Mouse (Mus musculus): ENCODE results near the gene Spock1. TPM values are rescaled to one million over a fixed set of nuclear protein-coding genes. Genes with fewer than 3 reads are reported as not detected.
"Not testable (repeated sequence)": the region's sequence is repeated elsewhere in the genome, so short reads cannot be mapped to it uniquely, and the experiment has no call there.

Spock1 gene
- polyA plus RNA-seq, 1 experiment, result 0.06 TPM

DNA sequence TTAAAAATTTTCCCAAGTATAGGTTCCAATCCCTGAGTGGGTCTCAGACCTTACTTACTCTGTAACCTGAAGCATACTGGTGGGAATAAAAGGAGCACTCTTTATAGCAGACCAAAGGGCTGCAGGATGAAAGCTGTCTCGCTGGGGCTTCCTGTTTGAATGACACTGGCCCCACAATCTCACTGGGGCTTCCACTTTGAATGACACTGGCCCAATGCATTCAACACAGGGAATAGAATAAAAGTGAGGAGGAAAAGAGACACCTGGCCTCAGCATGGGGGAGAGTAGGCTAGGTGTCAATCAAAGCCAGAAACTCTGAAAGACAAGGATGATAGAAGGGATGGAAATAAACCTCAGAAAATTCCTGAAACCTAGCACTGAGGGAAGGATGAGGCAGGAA, 413.3 kb downstream of the Spock1 start:
- 37% methylated on average over 1 of the region's 1 CpGs for WGBS
- Histone ChIP-seq H3K4me3 (replicated peaks; ENCODE audit: extremely low read depth, low read depth, low read length) (no peak overlapping the region), H3K4me1 (ENCODE audit: control insufficient read depth, insufficient read depth, low read length) (no peaks in the 10 kb centered on the region)
- no peak for TF ChIP-seq CTCF (IDR thresholded peaks at IDR 0.05; ENCODE audit: insufficient read depth, low read length)
- TF ChIP-seq POLR2A (IDR thresholded peaks at IDR 0.05; ENCODE audit: borderline replicate concordance, extremely low read depth, low read depth, low read length), result no peak
- no peak for DNase-seq

GRCm38 (mm10) chr13:57488926-57489325, 419.2 kb downstream of the Spock1 start:
- Histone ChIP-seq H3K4me3 (replicated peaks; ENCODE audit: extremely low read depth, low read depth, low read length) (no peak overlapping the region), H3K4me1 (ENCODE audit: control insufficient read depth, insufficient read depth, low read length) (no peaks in the 10 kb centered on the region)
- no peak for DNase-seq
- WGBS, result 83% methylated on average over 8 of the region's 8 CpGs
- TF ChIP-seq POLR2A (IDR thresholded peaks at IDR 0.05; ENCODE audit: borderline replicate concordance, extremely low read depth, low read depth, low read length), result no peak
- no peak for TF ChIP-seq CTCF (IDR thresholded peaks at IDR 0.05; ENCODE audit: insufficient read depth, low read length)

- Histone ChIP-seq H3K4me1 (ENCODE audit: control insufficient read depth, insufficient read depth, low read length) (no peaks in the 10 kb centered on the region), H3K4me3 (replicated peaks; ENCODE audit: extremely low read depth, low read depth, low read length) (no peak overlapping the region)
- no peak for DNase-seq
- 84% methylated on average over 16 of the region's 16 CpGs for WGBS
- TF ChIP-seq CTCF (IDR thresholded peaks at IDR 0.05; ENCODE audit: insufficient read depth, low read length), result no peak
- no peak for TF ChIP-seq POLR2A (IDR thresholded peaks at IDR 0.05; ENCODE audit: borderline replicate concordance, extremely low read depth, low read depth, low read length)
Observed at GRCm38 (mm10) chr13:57484426-57485168, 423.5 kb downstream of the Spock1 start.

GRCm38 (mm10) chr13:57476700-57477099, 431.4 kb downstream of the Spock1 start:
- TF ChIP-seq CTCF (IDR thresholded peaks at IDR 0.05; ENCODE audit: insufficient read depth, low read length) (no peak), POLR2A (IDR thresholded peaks at IDR 0.05; ENCODE audit: borderline replicate concordance, extremely low read depth, low read depth, low read length) (no peak)
- Histone ChIP-seq H3K4me1 (ENCODE audit: control insufficient read depth, insufficient read depth, low read length) (no peaks in the 10 kb centered on the region), H3K4me3 (replicated peaks; ENCODE audit: extremely low read depth, low read depth, low read length) (no peak overlapping the region)
- DNase-seq, result no peak
- WGBS, result 15% methylated on average over 6 of the region's 6 CpGs

DNA sequence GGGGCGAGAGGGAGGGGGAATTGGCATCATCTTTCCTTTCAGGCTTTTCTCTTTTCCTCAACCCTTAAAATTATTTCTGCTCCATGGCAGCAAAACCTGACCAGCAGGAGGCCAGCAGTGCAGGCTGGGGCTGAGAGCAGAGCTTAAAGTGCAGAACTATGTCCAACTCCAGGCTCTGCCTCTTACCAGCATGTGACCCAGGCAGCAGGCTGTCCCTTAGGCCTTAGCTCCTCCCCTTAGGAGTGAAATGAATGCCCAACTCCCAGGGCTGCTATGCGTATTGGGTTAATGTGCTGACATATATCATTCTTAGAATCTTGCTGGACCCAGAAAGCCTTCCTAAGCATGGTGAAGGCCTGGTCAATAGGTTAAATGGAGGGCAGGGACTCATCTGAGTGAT, 434.1 kb downstream of the Spock1 start:
- H3K4me1 ChIP-seq (ENCODE audit: control insufficient read depth, insufficient read depth, low read length), result no peaks in the 10 kb centered on the region
- 65% methylated on average over 2 of the region's 2 CpGs for WGBS
- H3K4me3 ChIP-seq (replicated peaks; ENCODE audit: extremely low read depth, low read depth, low read length), result no peak overlapping the region
- DNase-seq, result no peak
- no peak for TF ChIP-seq POLR2A (IDR thresholded peaks at IDR 0.05; ENCODE audit: borderline replicate concordance, extremely low read depth, low read depth, low read length)
- TF ChIP-seq CTCF (IDR thresholded peaks at IDR 0.05; ENCODE audit: insufficient read depth, low read length), result no peak

GRCm38 (mm10) chr13:57470922-57471321, 437.2 kb downstream of the Spock1 start:
- not testable (repeated sequence) for H3K4me1 ChIP-seq (ENCODE audit: control insufficient read depth, insufficient read depth, low read length); H3K4me3 ChIP-seq (replicated peaks; ENCODE audit: extremely low read depth, low read depth, low read length); DNase-seq
- 87% methylated on average over 4 of the region's 4 CpGs for WGBS

GRCm38 (mm10) chr13:57459978-57460377, 448.2 kb downstream of the Spock1 start:
- DNase-seq, result no peak
- H3K4me3 ChIP-seq (replicated peaks; ENCODE audit: extremely low read depth, low read depth, low read length), result no peak overlapping the region
- H3K4me1 ChIP-seq (ENCODE audit: control insufficient read depth, insufficient read depth, low read length), result no peaks in the 10 kb centered on the region
- WGBS, result 82% methylated on average over 8 of the region's 8 CpGs
- TF ChIP-seq POLR2A (IDR thresholded peaks at IDR 0.05; ENCODE audit: borderline replicate concordance, extremely low read depth, low read depth, low read length) (no peak), CTCF (IDR thresholded peaks at IDR 0.05; ENCODE audit: insufficient read depth, low read length) (no peak)

- Histone ChIP-seq H3K4me3 (replicated peaks; ENCODE audit: extremely low read depth, low read depth, low read length) (no peak overlapping the region), H3K4me1 (ENCODE audit: control insufficient read depth, insufficient read depth, low read length) (no peaks in the 10 kb centered on the region)
- DNase-seq, result no peak
- TF ChIP-seq POLR2A (IDR thresholded peaks at IDR 0.05; ENCODE audit: borderline replicate concordance, extremely low read depth, low read depth, low read length) (no peak), CTCF (IDR thresholded peaks at IDR 0.05; ENCODE audit: insufficient read depth, low read length) (no peak)
- 43% methylated on average over 11 of the region's 11 CpGs for WGBS
Observed at GRCm38 (mm10) chr13:57450189-57450821, 457.8 kb downstream of the Spock1 start.

- WGBS, result 86% methylated on average over 7 of the region's 7 CpGs
- Histone ChIP-seq H3K4me3 (replicated peaks; ENCODE audit: extremely low read depth, low read depth, low read length) (no peak overlapping the region), H3K4me1 (ENCODE audit: control insufficient read depth, insufficient read depth, low read length) (no peaks in the 10 kb centered on the region)
- no peak for TF ChIP-seq CTCF (IDR thresholded peaks at IDR 0.05; ENCODE audit: insufficient read depth, low read length)
- TF ChIP-seq POLR2A (IDR thresholded peaks at IDR 0.05; ENCODE audit: borderline replicate concordance, extremely low read depth, low read depth, low read length), result no peak
- DNase-seq, result no peak
Observed at GRCm38 (mm10) chr13:57448906-57449305, 459.2 kb downstream of the Spock1 start.

DNA sequence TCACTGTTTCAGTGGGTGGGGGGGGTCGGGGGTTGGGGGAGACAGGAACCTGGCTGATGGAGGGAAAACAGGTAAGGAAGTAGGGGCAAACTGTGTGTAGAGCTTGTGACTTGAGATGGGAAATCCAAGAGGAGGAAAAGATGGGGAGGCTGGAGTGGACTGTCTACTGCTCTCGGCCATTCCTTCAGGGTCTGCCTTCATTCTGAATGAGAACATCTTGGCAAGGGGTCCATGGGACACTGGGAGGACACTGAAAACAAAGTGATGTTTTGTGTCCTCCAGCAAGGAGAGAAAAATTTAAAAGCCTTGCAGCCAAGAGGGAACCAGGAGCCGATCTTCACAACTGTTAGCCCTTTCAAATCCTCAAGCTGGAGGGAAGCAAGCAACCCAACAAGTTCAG, 463.2 kb downstream of the Spock1 start:
- Histone ChIP-seq H3K4me3 (replicated peaks; ENCODE audit: extremely low read depth, low read depth, low read length) (no peak overlapping the region), H3K4me1 (ENCODE audit: control insufficient read depth, insufficient read depth, low read length) (no peaks in the 10 kb centered on the region)
- TF ChIP-seq CTCF (IDR thresholded peaks at IDR 0.05; ENCODE audit: insufficient read depth, low read length) (no peak), POLR2A (IDR thresholded peaks at IDR 0.05; ENCODE audit: borderline replicate concordance, extremely low read depth, low read depth, low read length) (no peak)
- 71% methylated on average over 3 of the region's 3 CpGs for WGBS
- DNase-seq, result no peak

Measured in lung, adult 2 months (tissue).